Mouse (Mus musculus): ENCODE data around the gene Gm3417. TPM values are rescaled to one million over a fixed set of nuclear protein-coding genes. Genes with fewer than 3 reads are reported as not detected.
"Not testable (repeated sequence)": the region's sequence is repeated elsewhere in the genome, so short reads cannot be mapped to it uniquely, and the experiment has no call there.

Gene Gm3417
- 3.3 and 8.9 TPM in 2 replicates for polyA plus RNA-seq (2012)

DNA sequence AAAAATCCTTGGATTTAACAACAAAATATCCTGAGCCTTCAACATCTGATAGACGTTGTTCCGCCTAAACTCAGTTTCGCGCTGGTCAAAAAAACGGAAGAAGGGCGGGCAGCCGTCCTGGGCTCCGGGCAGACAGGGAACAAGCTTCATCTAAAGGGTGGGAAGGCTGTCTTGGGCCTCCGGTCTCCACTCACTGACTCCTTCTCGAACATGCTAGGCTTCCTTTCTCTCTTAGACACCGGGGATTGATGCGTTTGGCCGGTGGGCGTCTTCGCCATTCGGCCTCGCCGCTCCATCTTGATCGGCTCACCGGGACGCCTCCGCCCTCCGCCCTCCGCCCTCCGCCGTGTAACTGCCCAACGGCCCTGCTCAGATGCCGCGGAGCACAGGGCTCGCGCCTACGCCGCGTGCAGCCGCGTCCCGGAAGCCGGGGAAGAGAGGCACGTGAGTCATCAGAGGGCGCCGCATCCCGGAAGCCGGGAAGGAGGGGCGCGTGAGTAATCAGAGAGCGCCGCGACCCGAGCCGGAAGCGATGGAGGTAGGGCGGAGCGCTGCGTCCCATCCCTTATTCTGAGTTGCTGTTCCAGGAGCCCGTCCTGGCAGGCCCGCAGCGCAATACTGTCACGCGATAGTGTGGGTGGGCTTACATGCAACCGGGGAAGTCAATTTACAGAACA, at the start of gene Gm3417, which contains the start of gene 9030025P20Rik:
TSS of gene Gm3417 (minus strand) at position 429 of the 677 bp plus-strand sequence.
TSS of gene 9030025P20Rik (plus strand) at position 107 of the 677 bp plus-strand sequence.
- TF ChIP-seq GATA1 (IDR thresholded peaks at IDR 0.05; ENCODE audit: low read length), result not testable (repeated sequence)

GRCm38 (mm10) chr17:15009706-15010413, 31.3 kb upstream of the Gm3417 start, which contains the start of gene Gm3435:
Gene Gm3435 (plus strand): TSS chr17:15010176.
- not testable (repeated sequence) for TF ChIP-seq GATA1 (IDR thresholded peaks at IDR 0.05; ENCODE audit: low read length)

- not testable (repeated sequence) for TF ChIP-seq GATA1 (IDR thresholded peaks at IDR 0.05; ENCODE audit: low read length)
Measured at GRCm38 (mm10) chr17:14960951-14961556, 17.5 kb downstream of the Gm3417 start, which contains the start of gene Phf10. Gene Phf10 (minus strand): TSS chr17:14961273.

GRCm38 (mm10) chr17:14960520-14960919, 18.1 kb downstream of the Gm3417 start:
- no peak for TF ChIP-seq GATA1 (IDR thresholded peaks at IDR 0.05; ENCODE audit: low read length)

DNA sequence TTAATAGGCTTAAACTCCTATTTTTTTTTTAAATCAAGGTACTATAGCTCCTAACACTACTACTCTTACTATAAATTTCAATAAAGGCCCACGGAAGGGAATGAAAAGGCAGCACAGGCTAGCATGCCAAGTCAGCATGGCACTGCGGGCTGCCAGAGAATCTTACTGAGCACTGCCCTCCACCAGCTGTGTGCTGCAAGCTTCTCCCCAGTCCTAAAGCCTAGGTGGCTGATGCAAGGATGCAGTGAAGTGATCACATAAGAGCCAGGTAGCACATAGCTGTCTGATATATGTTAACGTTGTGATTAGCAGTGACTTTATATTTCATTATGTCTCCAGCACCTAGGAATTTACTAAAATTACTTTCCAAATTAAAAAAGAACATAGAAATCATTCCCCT, 18.6 kb downstream of the Gm3417 start:
- TF ChIP-seq GATA1 (IDR thresholded peaks at IDR 0.05; ENCODE audit: low read length), result no peak

DNA sequence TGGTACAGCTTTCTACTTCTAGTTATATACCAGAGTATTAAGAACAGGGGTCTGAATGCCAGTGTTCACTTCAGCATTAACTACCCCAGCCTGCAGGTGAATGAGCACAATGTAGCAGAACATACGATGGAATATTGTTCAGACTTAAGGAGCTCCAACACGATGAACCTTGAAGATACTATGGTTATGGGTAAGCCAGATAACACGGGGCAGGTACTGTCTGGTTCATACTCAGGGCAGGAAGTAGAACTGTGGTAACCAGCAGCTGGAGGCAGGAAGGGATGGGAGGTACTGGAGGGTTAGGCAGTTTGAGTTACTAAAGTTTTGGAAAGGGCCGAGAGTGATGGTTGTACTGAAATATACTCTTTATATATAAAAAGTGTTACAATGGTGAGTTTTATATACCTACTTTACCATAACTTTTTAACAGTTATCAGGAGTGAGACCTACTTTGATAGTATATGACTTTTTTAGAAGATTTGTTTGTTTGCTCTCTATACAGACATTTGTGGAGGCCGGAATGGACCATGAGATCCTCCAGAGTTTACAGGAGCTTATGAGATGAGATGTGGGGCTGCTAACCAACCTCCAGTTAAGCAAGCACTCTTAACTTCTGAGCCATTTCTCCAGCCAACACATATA, 19.8 kb downstream of the Gm3417 start:
- no peak for TF ChIP-seq GATA1 (IDR thresholded peaks at IDR 0.05; ENCODE audit: low read length)

- TF ChIP-seq GATA1 (IDR thresholded peaks at IDR 0.05; ENCODE audit: low read length), result no peak
Measured at GRCm38 (mm10) chr17:14953452-14953851, 25.1 kb downstream of the Gm3417 start.

- TF ChIP-seq GATA1 (IDR thresholded peaks at IDR 0.05; ENCODE audit: low read length), result no peak
Measured at GRCm38 (mm10) chr17:14949161-14949827, 29.3 kb downstream of the Gm3417 start.

- no peak for TF ChIP-seq GATA1 (IDR thresholded peaks at IDR 0.05; ENCODE audit: low read length)
Measured at GRCm38 (mm10) chr17:14944551-14944950, 34.0 kb downstream of the Gm3417 start.

DNA sequence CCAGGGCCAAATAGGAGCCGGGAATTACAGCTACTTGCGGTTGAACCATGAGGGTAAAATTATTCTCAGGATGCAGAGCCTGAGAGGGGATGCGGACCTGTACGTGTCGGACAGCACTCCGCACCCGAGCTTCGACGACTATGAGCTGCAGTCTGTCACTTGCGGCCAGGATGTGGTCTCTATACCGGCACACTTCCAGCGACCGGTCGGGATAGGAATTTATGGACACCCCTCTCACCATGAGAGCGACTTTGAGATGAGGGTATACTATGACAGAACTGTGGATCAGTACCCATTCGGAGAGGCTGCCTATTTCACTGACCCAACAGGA, 34.9 kb downstream of the Gm3417 start:
- TF ChIP-seq GATA1 (IDR thresholded peaks at IDR 0.05; ENCODE audit: low read length), result no peak

DNA sequence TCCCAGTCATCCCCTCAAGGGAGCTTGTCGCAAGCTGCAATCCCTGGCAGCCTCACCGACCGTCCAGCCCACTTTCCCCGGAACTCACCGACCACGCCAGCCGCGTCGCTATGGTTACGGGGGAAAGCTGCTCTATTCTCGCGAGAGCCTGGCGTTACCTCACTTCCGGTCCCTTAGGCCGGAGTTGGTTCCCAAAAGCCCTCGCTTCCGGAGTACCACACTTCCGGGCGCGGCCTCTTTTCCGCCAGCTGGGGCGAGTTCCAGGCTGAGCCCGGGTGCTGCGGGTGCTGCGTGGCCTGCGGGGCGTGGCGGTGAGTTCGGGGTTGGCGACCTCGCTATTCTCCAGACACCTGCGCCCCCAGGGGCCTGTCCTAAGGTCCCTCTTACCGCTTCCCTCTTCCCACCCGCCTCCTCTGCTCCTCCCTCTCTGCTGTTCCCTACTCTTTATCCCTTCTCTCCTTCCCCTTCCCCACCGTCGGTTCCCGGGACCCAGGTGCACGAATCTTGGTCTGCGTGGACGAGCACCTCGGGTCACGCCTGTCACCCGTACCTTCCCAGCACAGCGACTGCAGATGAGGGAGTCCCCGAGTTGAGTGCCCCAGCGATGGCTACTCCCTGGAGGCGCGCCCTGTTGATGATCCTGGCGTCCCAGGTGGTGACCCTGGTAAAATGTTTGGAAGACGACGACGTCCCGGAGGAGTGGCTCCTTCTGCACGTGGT, 35.4 kb downstream of the Gm3417 start, which contains the start of the genes Wdr27 and 1600012H06Rik:
TSS of gene Wdr27 (minus strand) at position 150 of the 720 bp plus-strand sequence.
TSS of gene 1600012H06Rik (plus strand) at position 176 of the 720 bp plus-strand sequence.
- no peak for TF ChIP-seq GATA1 (IDR thresholded peaks at IDR 0.05; ENCODE audit: low read length)

DNA sequence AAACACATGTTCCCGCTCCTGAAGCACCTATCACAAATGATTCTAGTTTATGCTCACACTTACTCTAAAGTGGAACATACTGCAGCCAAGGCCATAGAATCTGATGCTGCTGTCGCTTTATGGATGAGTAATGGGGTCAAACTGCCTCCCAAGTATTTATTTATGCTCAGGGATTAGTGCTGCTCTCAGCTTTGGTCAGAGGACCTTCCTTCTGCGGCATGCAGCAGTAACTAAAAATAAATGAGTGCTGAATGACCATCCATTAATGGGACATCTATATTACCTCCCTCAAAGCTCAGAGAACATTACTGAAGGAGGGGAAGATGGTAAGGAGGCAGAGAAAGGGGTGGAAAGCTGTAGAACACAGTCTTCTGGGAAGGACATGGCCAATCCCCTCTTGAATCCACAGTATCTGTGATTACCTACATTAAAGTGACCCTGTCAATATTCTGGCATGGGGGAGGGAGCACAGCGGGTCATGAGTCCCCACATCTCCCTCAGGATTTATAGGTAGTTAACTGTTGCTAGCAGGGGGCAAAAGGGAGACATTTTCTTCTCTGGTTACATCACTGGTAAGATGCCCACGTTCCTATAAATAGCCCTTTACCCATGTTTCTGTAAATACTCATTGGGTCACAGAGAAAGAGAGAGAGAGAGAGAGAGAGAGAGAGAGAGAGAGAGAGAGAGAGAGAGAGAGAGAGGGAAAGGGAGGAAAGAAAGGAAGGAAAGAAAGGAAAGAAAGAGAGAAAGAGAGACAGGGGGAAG, 42.6 kb downstream of the Gm3417 start:
- TF ChIP-seq GATA1 (IDR thresholded peaks at IDR 0.05; ENCODE audit: low read length), result no peak

- no peak for TF ChIP-seq GATA1 (IDR thresholded peaks at IDR 0.05; ENCODE audit: low read length)
Measured at GRCm38 (mm10) chr17:14931469-14931868, 47.1 kb downstream of the Gm3417 start.

DNA sequence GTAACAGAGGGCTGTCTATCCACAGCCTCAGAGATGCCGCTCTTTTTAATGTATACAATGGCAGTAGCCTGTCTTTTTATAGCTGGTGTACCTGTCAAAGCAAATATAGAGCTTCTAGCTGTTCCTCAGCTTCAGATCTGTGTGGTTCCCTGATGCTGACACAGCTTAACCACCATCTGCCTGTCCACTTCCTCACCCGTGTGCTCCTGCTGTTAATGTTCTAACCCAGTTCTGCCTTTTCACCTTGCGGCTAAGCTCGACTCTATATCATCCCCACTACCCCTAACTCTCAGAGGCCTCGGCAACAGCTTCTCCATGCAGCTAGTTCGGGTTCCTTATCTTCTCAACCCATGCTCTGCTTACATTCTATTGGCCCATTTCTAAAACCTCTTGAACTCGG, 47.9 kb downstream of the Gm3417 start:
- TF ChIP-seq GATA1 (IDR thresholded peaks at IDR 0.05; ENCODE audit: low read length), result no peak
